Mouse (Mus musculus) MEL (cell line): Measurements from ENCODE around the gene Sbk1. TPM values are rescaled to one million over a fixed set of nuclear protein-coding genes. Genes with fewer than 3 reads are reported as not detected.

Experiments used
- DNase-seq: peaks from one replicate; pipeline ENCODE4 v3.0.0; 2011; ENCODE audit warnings: low read depth, low spot score
- H3K27ac ChIP-seq: 2 replicates; pipeline ENCODE4 v1.5.1; 2012; ENCODE audit warnings: low read depth, mild to moderate bottlenecking, control low read depth, low read length, moderate library complexity; ENCODE audit not compliant: control insufficient read depth
- H3K27me3 ChIP-seq, 2 experiments: fragments of 150-350 bp in 1 of 2; sonication (generic) in 1 of 2; 2 replicates each; pipeline ENCODE4 v1.6.1; 2012; ENCODE audit warnings: low read length in 2 of 2, mild to moderate bottlenecking in 2 of 2, improper control_type of control experiment in 1 of 2, moderate library complexity in 1 of 2; ENCODE audit not compliant: insufficient read depth in 2 of 2, control insufficient read depth in 1 of 2
- H3K36me3 ChIP-seq, 2 experiments: 2 replicates each; pipeline ENCODE4 v1.6.1; 2012 to 2014; ENCODE audit warnings: low read length in 2 of 2, improper control_type of control experiment in 1 of 2, inconsistent platforms in 1 of 2, mild to moderate bottlenecking in 1 of 2; ENCODE audit not compliant: insufficient read depth in 2 of 2, control insufficient read depth in 1 of 2
- H3K4me1 ChIP-seq, 2 experiments: fragments of 150-350 bp in 1 of 2; sonication (generic) in 1 of 2; 2 replicates each; pipeline ENCODE4 v1.6.1; 2012; ENCODE audit warnings: low read length in 2 of 2, improper control_type of control experiment in 1 of 2, mild to moderate bottlenecking in 1 of 2; ENCODE audit not compliant: insufficient read depth in 2 of 2, control insufficient read depth in 1 of 2
- H3K4me3 ChIP-seq, 2 experiments: fragments of 150-350 bp in 1 of 2; sonication (generic) in 1 of 2; 2 replicates each; pipeline ENCODE4 v1.5.1; 2012; ENCODE audit warnings: low read depth in 2 of 2, low read length in 2 of 2, mild to moderate bottlenecking in 2 of 2, moderate library complexity in 2 of 2, control low read depth in 1 of 2, improper control_type of control experiment in 1 of 2; ENCODE audit not compliant: control insufficient read depth in 1 of 2, insufficient read depth in 1 of 2
- H3K79me2 ChIP-seq: 2 replicates; pipeline ENCODE4 v1.6.1; 2012; ENCODE audit warnings: mild to moderate bottlenecking, low read length, moderate library complexity; ENCODE audit not compliant: control insufficient read depth, poor library complexity, insufficient read depth
- H3K9ac ChIP-seq: 2 replicates; pipeline ENCODE4 v1.6.1; 2012; ENCODE audit warnings: low read depth, mild to moderate bottlenecking, control low read depth, low read length, moderate library complexity; ENCODE audit not compliant: control insufficient read depth, poor library complexity, severe bottlenecking
- H3K9me3 ChIP-seq: fragments of 150-350 bp; sonication (generic); replicated peaks from 2 replicates; pipeline ENCODE4 v1.6.1; 2012; ENCODE audit warnings: mild to moderate bottlenecking, low read length, improper control_type of control experiment, moderate library complexity; ENCODE audit not compliant: insufficient read depth
- BHLHE40 ChIP-seq: IDR thresholded peaks from 2 replicates; pipeline ENCODE4 v1.6.1; 2012; ENCODE audit warnings: low read depth, mild to moderate bottlenecking, inconsistent platforms, low read length, improper control_type of control experiment, borderline replicate concordance
- CTCF ChIP-seq, 3 experiments: IDR thresholded peaks in 2 of 3; conservative IDR thresholded peaks in 1 of 3; 2 replicates each; pipeline ENCODE4 v1.5.1; 2011 to 2012; ENCODE audit warnings: low read length in 3 of 3, low read depth in 2 of 3, mild to moderate bottlenecking in 2 of 3, improper control_type of control experiment in 1 of 3, inconsistent platforms in 1 of 3, mixed read lengths in 1 of 3, moderate library complexity in 1 of 3; ENCODE audit not compliant: control insufficient read depth in 1 of 3, insufficient read depth in 1 of 3, poor library complexity in 1 of 3, severe bottlenecking in 1 of 3
- E2F4 ChIP-seq: IDR thresholded peaks from 2 replicates; pipeline ENCODE4 v1.6.1; 2011; ENCODE audit warnings: low read depth, low read length, improper control_type of control experiment, borderline replicate concordance
- ELF1 ChIP-seq: IDR thresholded peaks from 2 replicates; pipeline ENCODE4 v1.6.1; 2014; ENCODE audit warnings: low read depth, mild to moderate bottlenecking, inconsistent platforms, low read length, improper control_type of control experiment, moderate library complexity
- GATA1 ChIP-seq: IDR thresholded peaks from 2 replicates; pipeline ENCODE4 v1.6.1; 2011; ENCODE audit warnings: low read depth, low read length, improper control_type of control experiment
- HCFC1 ChIP-seq: IDR thresholded peaks from 2 replicates; pipeline ENCODE4 v1.6.1; 2012; ENCODE audit warnings: low read depth, mild to moderate bottlenecking, inconsistent platforms, low read length, improper control_type of control experiment, moderate library complexity
- MAZ ChIP-seq: IDR thresholded peaks from 2 replicates; pipeline ENCODE4 v1.6.1; 2012; ENCODE audit warnings: low read depth, mild to moderate bottlenecking, inconsistent platforms, low read length, improper control_type of control experiment
- MXI1 ChIP-seq: IDR thresholded peaks from 2 replicates; pipeline ENCODE4 v1.6.1; 2011; ENCODE audit warnings: mild to moderate bottlenecking, low read depth, low read length, improper control_type of control experiment
- NELFE ChIP-seq: IDR thresholded peaks from 2 replicates; pipeline ENCODE4 v1.6.1; 2011; ENCODE audit warnings: low read depth, low read length, improper control_type of control experiment
- NRF1 ChIP-seq: IDR thresholded peaks from 2 replicates; pipeline ENCODE4 v1.6.1; 2014; ENCODE audit warnings: low read depth, mild to moderate bottlenecking, inconsistent platforms, low read length, improper control_type of control experiment, moderate library complexity; ENCODE audit not compliant: poor library complexity, insufficient read depth, severe bottlenecking
- POLR2AphosphoS2 ChIP-seq: IDR thresholded peaks from 2 replicates; pipeline ENCODE4 v1.6.1; 2011; ENCODE audit warnings: low read length, improper control_type of control experiment
- POLR2AphosphoS5 ChIP-seq: IDR thresholded peaks from 2 replicates; pipeline ENCODE4 v1.6.1; 2012; ENCODE audit warnings: low read depth, borderline replicate concordance, mild to moderate bottlenecking, inconsistent platforms, low read length, moderate library complexity, mixed read lengths
- RAD21 ChIP-seq: IDR thresholded peaks from 2 replicates; pipeline ENCODE4 v1.6.1; 2011; ENCODE audit warnings: mild to moderate bottlenecking, low read depth, low read length, improper control_type of control experiment
- RCOR1 ChIP-seq: IDR thresholded peaks from 2 replicates; pipeline ENCODE4 v1.6.1; 2012; ENCODE audit warnings: low read depth, mild to moderate bottlenecking, inconsistent platforms, low read length, improper control_type of control experiment
- SIN3A ChIP-seq: IDR thresholded peaks from 2 replicates; pipeline ENCODE4 v1.6.1; 2012; ENCODE audit warnings: low read length, improper control_type of control experiment, inconsistent platforms
- SMC3 ChIP-seq: IDR thresholded peaks from 2 replicates; pipeline ENCODE4 v1.6.1; 2011; ENCODE audit warnings: low read depth, low read length, improper control_type of control experiment
- TAL1 ChIP-seq: IDR thresholded peaks from 2 replicates; pipeline ENCODE4 v1.6.1; 2012; ENCODE audit warnings: mild to moderate bottlenecking, inconsistent platforms, low read length, moderate library complexity, mixed read lengths
- TBP ChIP-seq: IDR thresholded peaks from 2 replicates; pipeline ENCODE4 v1.8.0; 2011; ENCODE audit warnings: low read depth, low read length, improper control_type of control experiment
- USF2 ChIP-seq, 2 experiments: IDR thresholded peaks; 2 replicates each; pipeline ENCODE4 v1.6.1; 2011 to 2012; ENCODE audit warnings: improper control_type of control experiment in 2 of 2, low read length in 2 of 2, borderline replicate concordance in 1 of 2, inconsistent platforms in 1 of 2, low read depth in 1 of 2, mild to moderate bottlenecking in 1 of 2; ENCODE audit not compliant: insufficient read depth in 1 of 2
- ZC3H11A ChIP-seq: IDR thresholded peaks from 2 replicates; pipeline ENCODE4 v1.6.1; 2012; ENCODE audit warnings: low read depth, mild to moderate bottlenecking, inconsistent platforms, low read length, improper control_type of control experiment
- polyA plus RNA-seq, 2 experiments: library from polyadenylated mRNA; stranded (reverse) in 1 of 2; unstranded in 1 of 2; fragments of >175 nt in 1 of 2; fragments of >200 nt in 1 of 2; gene quantifications; 2 replicates each; pipeline versions ENCODE4 v1.2.1 to v1.2.4; 2012; ENCODE audit warnings: low replicate concordance in 2 of 2, low read depth in 1 of 2; ENCODE audit not compliant: insufficient read length in 2 of 2, insufficient read depth in 1 of 2, missing spikeins in 1 of 2
- total RNA-seq: library from RNA; depleted of rRNA; stranded (reverse); fragments of 300-350 nt; gene quantifications from 2 replicates; pipeline ENCODE4 v1.2.3, GENCODE M21; 2012; rRNA removed

The Sbk1 gene
- total and polyA plus RNA-seq, 3 experiments = 3.9 to 5.4 TPM; not detected in 1

DNA sequence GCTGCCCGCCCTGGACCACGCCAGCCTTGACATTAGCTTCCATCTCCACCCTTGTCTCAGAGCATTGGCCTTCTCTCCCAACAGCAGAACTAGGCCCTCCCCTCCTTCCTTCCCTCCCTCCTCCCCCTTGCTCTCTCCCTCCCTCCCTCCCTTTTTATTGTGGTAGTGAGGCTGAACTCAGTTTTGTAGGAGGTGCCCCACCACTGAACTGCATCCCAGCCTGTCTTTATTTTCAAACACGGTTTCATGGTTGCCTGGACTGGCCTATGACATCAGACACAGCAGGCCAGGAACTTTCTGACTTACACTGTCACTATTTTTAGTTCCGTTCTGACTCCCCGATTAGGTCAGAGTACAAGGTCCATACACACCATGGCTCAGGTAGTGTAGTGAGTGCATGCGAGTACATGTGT is 67.8 kb downstream of the Sbk1 start:
- H3K9ac ChIP-seq = no peak overlapping the region
- DNase-seq = no peak
- peaks cover 2 to 3% of the 10 kb centered on the region in 2 experiments; a peak in 3 of 4 replicates for H3K27me3 ChIP-seq

DNA sequence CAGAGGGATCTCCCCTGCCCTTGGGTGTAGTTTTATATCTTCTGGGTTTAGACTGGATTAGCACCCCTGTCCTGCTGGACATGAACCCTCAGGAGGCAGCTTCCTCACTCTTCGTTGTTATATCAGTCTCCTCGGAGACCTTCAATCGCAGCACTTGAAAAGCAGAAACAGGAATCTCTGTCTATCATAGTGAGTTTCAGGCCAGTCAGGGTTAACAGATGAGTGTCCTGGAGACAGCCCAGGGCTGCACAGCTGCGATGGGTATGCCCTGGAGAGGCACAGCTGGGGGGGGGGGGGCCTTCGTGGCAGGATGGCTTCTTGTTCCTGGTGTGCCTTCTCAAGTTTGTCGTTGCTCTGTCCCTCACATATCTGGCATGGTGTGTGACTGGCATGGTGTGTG is 68.5 kb downstream of the Sbk1 start:
- DNase-seq = no peak
- Histone ChIP-seq H3K9me3 (no peaks in the 10 kb centered on the region), H3K36me3 (no peaks in the 10 kb centered on the region), H3K27me3 (peaks cover 2 to 3% of the 10 kb centered on the region in 2 experiments; a peak in 3 of 4 replicates), H3K9ac (no peak overlapping the region), H3K27ac (no peak overlapping the region), H3K4me1 (no peaks in the 10 kb centered on the region), H3K79me2 (no peaks in the 10 kb centered on the region), H3K4me3 (no peak overlapping the region)
- TF ChIP-seq E2F4 (no peak), ELF1 (no peak), GATA1 (no peak), NELFE (no peak), HCFC1 (no peak), TAL1 (no peak), ZC3H11A (no peak), USF2 (IDR thresholded peaks at IDR 0.05; ENCODE audit: borderline replicate concordance in 1 of 2, insufficient read depth in 1 of 2, low read depth in 1 of 2, low read length in 2 of 2) (no peak), RCOR1 (no peak), RAD21 (no peak), SMC3 (no peak), BHLHE40 (no peak), MAZ (no peak), MXI1 (no peak), CTCF (IDR thresholded peaks at IDR 0.05 in 2 of 3, conservative IDR thresholded peaks at IDR 0.05 in 1 of 3; ENCODE audit: control insufficient read depth in 1 of 3, insufficient read depth in 1 of 3, low read depth in 2 of 3, low read length in 3 of 3, poor library complexity in 1 of 3, severe bottlenecking in 1 of 3) (no peak), SIN3A (no peak), POLR2AphosphoS2 (no peak), POLR2AphosphoS5 (no peak), NRF1 (no peak)

More for the DNA sequence above, 67.8 kb downstream of the Sbk1 start:
- TF ChIP-seq RAD21 (no peak), ZC3H11A (no peak), TBP (no peak), SIN3A (no peak)
- no peak overlapping the region for H3K27ac ChIP-seq
- H3K9me3 ChIP-seq = no peaks in the 10 kb centered on the region
- no peaks in the 10 kb centered on the region for H3K79me2 ChIP-seq
- H3K4me3 ChIP-seq = no peak overlapping the region
- no peaks in the 10 kb centered on the region for H3K4me1 ChIP-seq
- no peaks in the 10 kb centered on the region for H3K36me3 ChIP-seq

Other genes with a start within 250 kb of the Sbk1 start
- not detected in 2 replicates for gene Gsg1l, start 190.2 kb upstream of the Sbk1 start, total RNA-seq
- gene Gsg1l, start 190.2 kb upstream of the Sbk1 start, polyA plus RNA-seq = not detected
- 88.3 and 89.3 TPM in 2 replicates for gene Xpo6, start 72.1 kb upstream of the Sbk1 start, total RNA-seq
- 100 to 1,000 TPM; 197 to 365 TPM for gene Xpo6, start 72.1 kb upstream of the Sbk1 start, polyA plus RNA-seq
- 0.62 and 0.75 TPM in 2 replicates for gene Lat, start 97.0 kb downstream of the Sbk1 start, total RNA-seq
- gene Lat, start 97.0 kb downstream of the Sbk1 start, polyA plus RNA-seq = 1 to 10 TPM in 1 of 2 experiments, not detected in 1; 1.2 TPM
- 28.9 and 33.3 TPM in 2 replicates for gene Spns1, start 104.8 kb downstream of the Sbk1 start, total RNA-seq
- gene Spns1, start 104.8 kb downstream of the Sbk1 start, polyA plus RNA-seq = 10 to 100 TPM in 1 of 2 experiments, not detected in 1; 81.6 TPM
- gene Nfatc2ip, start 124.1 kb downstream of the Sbk1 start, total RNA-seq = 6.3 and 7.9 TPM in 2 replicates
- gene Nfatc2ip, start 124.1 kb downstream of the Sbk1 start, polyA plus RNA-seq = 10 to 100 TPM in 1 of 2 experiments, not detected in 1; 13.0 TPM
- not detected in 2 replicates for gene Cd19, start 142.3 kb downstream of the Sbk1 start, total RNA-seq
- gene Cd19, start 142.3 kb downstream of the Sbk1 start, polyA plus RNA-seq = not detected
- gene Rabep2, start 156.1 kb downstream of the Sbk1 start, total RNA-seq = 12.9 and 15.2 TPM in 2 replicates
- gene Rabep2, start 156.1 kb downstream of the Sbk1 start, polyA plus RNA-seq = 10 to 100 TPM in 1 of 2 experiments, not detected in 1; 16.2 TPM
- gene Atp2a1, start 190.5 kb downstream of the Sbk1 start, total RNA-seq = 0.04 and 0.20 TPM in 2 replicates
- under 1 TPM in 1 of 2 experiments, not detected in 1; 0.47 TPM for gene Atp2a1, start 190.5 kb downstream of the Sbk1 start, polyA plus RNA-seq
- 11.8 and 13.1 TPM in 2 replicates for gene Sh2b1, start 202.8 kb downstream of the Sbk1 start, total RNA-seq
- 10 to 100 TPM in 1 of 2 experiments, not detected in 1; 48.9 TPM for gene Sh2b1, start 202.8 kb downstream of the Sbk1 start, polyA plus RNA-seq
- 224 and 244 TPM in 2 replicates for gene Tufm, start 214.7 kb downstream of the Sbk1 start, total RNA-seq
- gene Tufm, start 214.7 kb downstream of the Sbk1 start, polyA plus RNA-seq = 100 to 1,000 TPM in 1 of 2 experiments, not detected in 1; 397 TPM
- gene Atxn2l, start 230.8 kb downstream of the Sbk1 start, total RNA-seq = 40.8 and 52.1 TPM in 2 replicates
- 100 to 1,000 TPM; 218 to 821 TPM for gene Atxn2l, start 230.8 kb downstream of the Sbk1 start, polyA plus RNA-seq